ENCODE assay signal across 8 mouse cellular contexts in the genomic region with DNA sequence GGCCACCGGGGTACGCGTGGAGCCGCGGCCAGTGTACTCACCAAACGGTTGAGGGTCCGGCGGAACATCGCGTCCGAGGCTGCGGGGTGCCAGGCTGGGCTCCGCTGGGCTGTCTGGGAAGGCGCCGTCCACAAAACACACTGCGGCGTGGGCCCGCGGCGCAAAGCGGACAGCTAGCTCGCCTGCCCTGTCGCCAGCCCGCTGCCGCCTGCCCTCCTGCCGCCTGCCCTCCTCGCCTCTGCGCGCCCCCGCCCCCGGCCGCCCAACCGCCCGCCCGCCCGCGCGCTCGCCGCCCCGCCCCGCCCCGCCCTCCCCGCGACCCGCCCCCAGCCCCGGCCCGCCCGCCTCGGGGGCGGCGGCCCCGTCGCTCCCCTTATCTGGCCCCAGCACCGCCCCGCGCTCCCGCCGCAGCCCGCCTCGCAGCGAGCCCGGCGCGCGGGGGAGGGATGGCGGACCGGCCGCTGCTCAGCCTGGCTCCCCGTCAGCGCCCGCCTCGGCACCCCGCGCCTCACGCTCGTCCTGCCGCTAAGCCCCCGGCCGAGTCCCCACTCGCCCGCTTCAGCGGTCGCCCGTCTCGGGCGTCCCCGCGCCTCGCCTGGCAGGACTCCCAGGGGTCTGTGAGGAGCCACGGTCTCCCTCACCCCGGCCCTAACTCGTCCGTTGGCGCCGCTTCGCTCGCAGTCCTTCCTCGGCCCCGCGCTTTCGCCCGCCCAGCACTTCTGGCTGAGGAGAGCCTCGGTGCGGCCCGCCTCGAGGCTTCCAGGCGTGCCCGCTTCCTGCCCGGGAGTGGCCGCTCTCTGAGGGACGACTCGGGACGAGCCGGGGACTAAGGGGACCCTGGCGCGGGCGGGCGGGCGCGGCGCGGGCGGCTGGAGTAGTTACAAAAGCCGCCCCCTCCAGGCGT.
DNase-seq lines count a peak whose midpoint lies in the region; ATAC-seq and TF ChIP-seq lines count a peak whose summit lies in the region.

No protein-coding gene starts in this region.

- no peak for TF ChIP-seq EP300 in MEL (IDR thresholded peaks at IDR 0.05; ENCODE audit: low read depth in 1 of 2, low read length in 2 of 2)
- TF ChIP-seq EP300 in lung, postnatal 0 days (IDR thresholded peaks at IDR 0.05) = no peak

- H3K79me2 ChIP-seq in MEL (ENCODE audit: control insufficient read depth, insufficient read depth, low read length, poor library complexity) = peaks cover 27% of the 10 kb centered on the region

- no peak for TF ChIP-seq CTCF in MEL (IDR thresholded peaks at IDR 0.05 in 2 of 3, conservative IDR thresholded peaks at IDR 0.05 in 1 of 3; ENCODE audit: control insufficient read depth in 1 of 3, insufficient read depth in 1 of 3, low read depth in 2 of 3, low read length in 3 of 3, poor library complexity in 1 of 3, severe bottlenecking in 1 of 3)
- TF ChIP-seq CTCF in layer of hippocampus, adult 2 months (conservative IDR thresholded peaks at IDR 0.05) = no peak
- TF ChIP-seq CTCF in lung, postnatal 0 days (IDR thresholded peaks at IDR 0.05) = no peak

- H3K36me3 ChIP-seq in MEL (ENCODE audit: control insufficient read depth in 1 of 2, insufficient read depth in 2 of 2, low read length in 2 of 2) = peaks cover 0 to 12% of the 10 kb centered on the region in 2 experiments; a peak in 2 of 4 replicates
- H3K36me3 ChIP-seq in forebrain, embryonic 13.5 days (ENCODE audit: poor library complexity, severe bottlenecking) = no peaks in the 10 kb centered on the region
- no peaks in the 10 kb centered on the region for H3K36me3 ChIP-seq in lung, postnatal 0 days (ENCODE audit: insufficient read depth, low read length)

- intact Hi-C loops in heart, postnatal 14 days (cut with DNase I) = loop anchor here (10.0 kb wide), 1 partner anchor 159 kb away; no protein-coding TSS in a partner anchor

- H3K9me3 ChIP-seq in MEL (replicated peaks; ENCODE audit: insufficient read depth, low read length) = no peaks in the 10 kb centered on the region
- H3K9me3 ChIP-seq in forebrain, embryonic 13.5 days (replicated peaks) = no peaks in the 10 kb centered on the region
- no peaks in the 10 kb centered on the region for H3K9me3 ChIP-seq in lung, postnatal 0 days (ENCODE audit: low read length)

- peak overlapping the region; percentile 65 for H3K4me2 ChIP-seq in forebrain, embryonic 13.5 days
- H3K4me2 ChIP-seq in lung, postnatal 0 days (replicated peaks; ENCODE audit: low read depth, low read length) = peak overlapping the region; percentile 71

- peak overlapping the region; percentile 97 for H3K27ac ChIP-seq in MEL (ENCODE audit: control insufficient read depth, low read depth, low read length)
- H3K27ac ChIP-seq in forebrain, embryonic 13.5 days = peak overlapping the region; percentile 93
- H3K27ac ChIP-seq in layer of hippocampus, adult 2 months = peak overlapping the region; percentile 91
- H3K27ac ChIP-seq in lung, postnatal 0 days (ENCODE audit: low read length) = peak overlapping the region; percentile 95

- no peaks in the 10 kb centered on the region for H3K27me3 ChIP-seq in MEL (ENCODE audit: control insufficient read depth in 1 of 2, insufficient read depth in 2 of 2, low read length in 2 of 2)
- no peaks in the 10 kb centered on the region for H3K27me3 ChIP-seq in forebrain, embryonic 13.5 days
- H3K27me3 ChIP-seq in lung, postnatal 0 days (replicated peaks; ENCODE audit: insufficient read depth, low read length) = no peaks in the 10 kb centered on the region

- no peak for TF ChIP-seq RAD21 in MEL (IDR thresholded peaks at IDR 0.05; ENCODE audit: low read depth, low read length)

- ATAC-seq in forebrain, embryonic 13.5 days = peak; percentile 81
- peak; percentile 88 for ATAC-seq in lung, postnatal 0 days

- 16% methylated on average over 47 of the region's 126 CpGs for WGBS in forebrain, embryonic 13.5 days
- 23% methylated on average over 24 of the region's 126 CpGs for WGBS in lung, postnatal 0 days

- H3K9ac ChIP-seq in MEL (ENCODE audit: control insufficient read depth, low read depth, low read length, poor library complexity, severe bottlenecking) = peak overlapping the region; percentile 99
- H3K9ac ChIP-seq in forebrain, embryonic 13.5 days = peak overlapping the region; percentile 89
- peak overlapping the region; percentile 77 for H3K9ac ChIP-seq in lung, postnatal 0 days (replicated peaks; ENCODE audit: low read depth)

- peaks cover 0 to 8% of the 10 kb centered on the region in 2 experiments; a peak in 2 of 4 replicates for H3K4me1 ChIP-seq in MEL (ENCODE audit: control insufficient read depth in 1 of 2, insufficient read depth in 2 of 2, low read length in 2 of 2)
- peaks cover 11% of the 10 kb centered on the region for H3K4me1 ChIP-seq in forebrain, embryonic 13.5 days
- no peaks in the 10 kb centered on the region for H3K4me1 ChIP-seq in lung, postnatal 0 days (ENCODE audit: insufficient read depth, low read depth, low read length)

- TF ChIP-seq POLR2A in MEL (IDR thresholded peaks at IDR 0.05; ENCODE audit: control insufficient read depth in 1 of 2, insufficient read depth in 1 of 2, low read depth in 1 of 2, low read length in 2 of 2, poor library complexity in 1 of 2) = peak; percentile 44 to 57; a peak in 2 of 4 replicates

- peak overlapping the region; percentile 80 to 90 for H3K4me3 ChIP-seq in MEL (ENCODE audit: control insufficient read depth in 1 of 2, insufficient read depth in 1 of 2, low read depth in 2 of 2, low read length in 2 of 2)
- peak overlapping the region; percentile 65 for H3K4me3 ChIP-seq in forebrain, embryonic 13.5 days
- peak overlapping the region; percentile 74 for H3K4me3 ChIP-seq in layer of hippocampus, adult 2 months
- H3K4me3 ChIP-seq in lung, postnatal 0 days (ENCODE audit: low read depth, low read length) = peak overlapping the region; percentile 69

- DNase-seq in MEL (ENCODE audit: low read depth, low spot score) = peak; percentile 46
- peak; percentile 54 for DNase-seq in cerebellum, adult 11 months
- DNase-seq in heart, postnatal 14 days = peak; percentile 73 to 80
- DNase-seq in layer of hippocampus, adult 2 months (ENCODE audit: low spot score in 2 of 2) = peak in 1 of 2 experiments; percentile 25
- peak; percentile 72 for DNase-seq in lung, postnatal 0 days (ENCODE audit: low spot score)
- peak; percentile 22 for DNase-seq in retina, adult 2 months (ENCODE audit: low read depth, low spot score)
- peak; percentile 69 for DNase-seq in thymus, postnatal 25 days

TF ChIP-seq in MEL, 35 proteins besides CTCF, POLR2A, EP300 and RAD21:
- peak; percentile 36 for TF ChIP-seq NELFE (IDR thresholded peaks at IDR 0.05; ENCODE audit: low read depth, low read length)
- TF ChIP-seq ZC3H11A (IDR thresholded peaks at IDR 0.05; ENCODE audit: low read depth, low read length) = no peak
- TF ChIP-seq ZMIZ1 (IDR thresholded peaks at IDR 0.05; ENCODE audit: low read depth, low read length) = 0 out of 2 replicates have a peak, but pooled peaks have one; percentile 26
- TF ChIP-seq POLR2AphosphoS5 (IDR thresholded peaks at IDR 0.05; ENCODE audit: borderline replicate concordance, low read depth, low read length) = 0 out of 2 replicates have a peak, but pooled peaks have one; percentile 32
- TF ChIP-seq MAZ (IDR thresholded peaks at IDR 0.05; ENCODE audit: low read depth, low read length) = no peak
- no peak for TF ChIP-seq JUND (IDR thresholded peaks at IDR 0.05; ENCODE audit: low read depth, low read length)
- TF ChIP-seq KAT2A (conservative IDR thresholded peaks at IDR 0.05; ENCODE audit: low read depth, low read length) = no peak
TF ChIP-seq in MEL: peak in this region for 3.
